ENCODE assay signal across 15 mouse cellular contexts in genomic region chr2:38420498-38420897, GRCm38 (mm10).
"Had no signal": no experiment of that assay in that cellular context is flagged by ENCODE, and none has a peak within 500 bp of the region (broad histone marks: within the 10 kb centered on the region; RNA-seq: fewer than 3 reads in every experiment).

No protein-coding gene starts in this region.

- H3K27ac ChIP-seq: neural tube, embryonic 15.5 days; stomach, embryonic 15.5 days; stomach, postnatal 0 days had no signal

- H3K9me3 ChIP-seq: neural tube, embryonic 15.5 days; stomach, embryonic 15.5 days had no signal

- DNase-seq: retina, postnatal 1 day; right cerebral cortex, adult 18-20 months; right cerebral cortex, postnatal 14 days; right cerebral cortex, postnatal 25 days; right cerebral cortex, postnatal 4 days; spleen, adult 18-20 months; thymus, adult 18-20 months; thymus, adult 2 months; thymus, postnatal 14 days; thymus, postnatal 25 days; thymus, postnatal 36 days; thymus, postnatal 4 days had no signal

- H3K4me3 ChIP-seq: neural tube, embryonic 15.5 days; stomach, embryonic 15.5 days had no signal

- H3K9ac ChIP-seq: neural tube, embryonic 15.5 days; stomach, embryonic 15.5 days had no signal

- H3K27me3 ChIP-seq: neural tube, embryonic 15.5 days; stomach, embryonic 15.5 days had no signal

- H3K36me3 ChIP-seq: neural tube, embryonic 15.5 days; stomach, embryonic 15.5 days had no signal

- H3K4me2 ChIP-seq: neural tube, embryonic 15.5 days; stomach, embryonic 15.5 days had no signal
